Mouse (Mus musculus) heart, postnatal 14 days (tissue): Measurements from ENCODE around the gene Mettl9. TPM values are rescaled to one million over a fixed set of nuclear protein-coding genes. Genes with fewer than 3 reads are reported as not detected.
A peak's percentile ranks its signal among the peaks of the same experiment; 100 is the strongest.

ENCODE experiments used
- DNase-seq, 2 experiments: peaks; one replicate each; pipeline ENCODE4 v3.0.0; 2021 to 2022
- intact Hi-C: fragments of 180-260 bp; cut with DNase I; formaldehyde crosslinking; loops from one replicate; pipeline ENCODE4 v1.15.1; 2025
- total RNA-seq, 2 experiments: library from RNA; stranded (reverse); gene quantifications; 2 replicates each; pipeline ENCODE4 v1.2.3; 2021

Mettl9 gene
- total RNA-seq, 2 experiments from 2014 or later, result 78.8 to 94.3 TPM

DNA sequence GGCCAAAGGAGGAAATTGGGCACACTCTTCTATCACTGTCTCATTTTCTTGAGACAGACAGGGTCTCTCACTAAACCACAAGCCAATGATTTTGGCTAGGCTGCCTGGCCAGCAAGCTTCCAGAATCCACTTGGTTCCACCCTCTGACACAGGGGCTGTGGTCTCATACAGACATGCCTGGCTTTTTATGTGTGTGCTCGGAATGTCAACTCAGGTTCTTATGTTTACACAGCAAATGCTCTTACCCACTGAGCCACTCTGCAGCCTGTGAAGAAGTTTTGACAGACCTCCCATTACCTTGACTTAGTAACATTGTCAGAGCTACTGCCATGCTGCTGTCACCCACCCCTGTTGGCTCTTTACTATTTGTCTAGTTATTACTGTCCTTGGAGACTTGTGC lies 7.7 kb downstream of the Mettl9 start:
- DNase-seq, result no peak
- intact Hi-C loops, result no loop called here

GRCm38 (mm10) chr7:121043004-121043403 lies 8.8 kb downstream of the Mettl9 start:
- intact Hi-C loops, result no loop called here
- DNase-seq, result no peak

DNA sequence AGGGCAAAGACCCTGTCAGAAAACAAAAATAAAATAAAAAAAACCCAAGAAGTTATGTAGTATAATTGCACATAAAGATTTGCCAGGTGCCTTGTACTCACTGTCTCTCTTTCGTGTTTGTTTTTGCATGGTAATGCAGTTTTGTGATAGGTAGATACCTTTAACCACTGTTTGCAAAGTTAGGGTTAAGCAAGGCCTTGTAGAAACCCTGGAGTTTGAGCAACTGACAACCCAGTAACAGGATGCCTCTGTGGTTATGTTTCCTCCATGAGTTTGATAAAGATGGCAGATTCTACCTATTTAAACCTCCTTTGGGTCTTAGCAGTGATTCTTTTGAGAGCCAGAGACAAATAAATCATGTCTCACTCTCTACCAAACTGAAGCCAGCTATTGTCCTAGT lies 9.3 kb downstream of the Mettl9 start:
- DNase-seq, result no peak
- intact Hi-C loops, result no loop called here

GRCm38 (mm10) chr7:121044251-121044650 lies 10.0 kb downstream of the Mettl9 start:
- peak; percentile 20 to 32 for DNase-seq
- intact Hi-C loops, result no loop called here

DNA sequence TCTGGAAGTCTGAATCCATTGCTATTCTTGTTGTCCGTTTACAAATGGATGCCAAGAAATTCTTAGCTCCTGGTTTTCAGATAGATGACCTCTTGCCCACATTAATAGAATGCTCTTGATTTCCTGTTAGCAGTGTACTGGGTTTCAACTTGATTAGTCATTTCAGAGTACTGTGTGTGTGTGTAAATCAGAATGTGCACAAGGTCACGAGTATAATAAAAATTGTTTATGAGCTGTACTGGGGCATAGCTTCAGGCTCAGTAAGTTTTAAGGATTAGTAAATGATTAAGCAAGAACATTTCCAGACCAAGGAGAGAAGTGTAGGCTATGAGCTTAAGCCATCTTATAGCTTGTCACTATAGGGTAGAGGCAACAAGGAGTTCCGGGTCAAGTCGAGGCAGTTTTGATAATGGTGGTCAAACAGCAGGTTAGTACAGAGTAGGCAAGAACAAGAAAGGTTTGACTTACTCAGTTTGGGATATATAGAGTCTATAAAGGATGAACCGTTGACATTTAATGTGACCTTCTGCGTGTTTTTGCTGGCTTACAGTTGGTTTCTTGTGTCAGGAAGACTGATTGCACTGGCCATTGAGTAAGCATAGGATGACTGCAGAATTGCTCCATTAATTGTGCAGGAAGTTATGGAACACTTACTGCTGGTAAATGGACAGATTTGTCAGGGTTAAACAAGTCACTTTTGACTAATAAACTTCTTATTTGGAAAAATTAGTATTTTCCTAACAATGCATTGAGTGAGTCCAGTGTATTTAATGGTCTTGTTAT lies 11.6 kb downstream of the Mettl9 start:
- no peak for DNase-seq
- intact Hi-C loops, result no loop called here

DNA sequence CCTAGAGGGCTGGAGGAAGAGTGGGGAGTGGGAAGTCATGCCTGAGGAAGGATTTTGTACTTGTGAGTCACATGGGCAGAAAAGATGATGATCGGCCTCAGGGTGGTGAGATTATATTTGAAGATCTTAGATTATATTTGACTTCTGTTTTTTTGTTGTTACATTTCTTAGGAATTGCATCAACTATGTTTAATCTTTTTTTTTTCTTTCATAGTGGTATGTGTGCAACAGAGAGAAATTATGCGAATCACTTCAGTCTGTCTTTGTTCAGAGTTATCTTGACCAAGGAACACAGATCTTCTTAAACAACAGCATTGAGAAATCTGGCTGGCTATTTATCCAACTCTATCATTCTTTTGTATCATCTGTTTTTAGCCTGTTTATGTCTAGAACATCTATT lies 13.4 kb downstream of the Mettl9 start:
- intact Hi-C loops, result no loop called here
- no peak for DNase-seq

- intact Hi-C loops, result no loop called here
- DNase-seq, result no peak
These were observed 18.8 kb downstream of the Mettl9 start for GRCm38 (mm10) chr7:121053071-121053470.

DNA sequence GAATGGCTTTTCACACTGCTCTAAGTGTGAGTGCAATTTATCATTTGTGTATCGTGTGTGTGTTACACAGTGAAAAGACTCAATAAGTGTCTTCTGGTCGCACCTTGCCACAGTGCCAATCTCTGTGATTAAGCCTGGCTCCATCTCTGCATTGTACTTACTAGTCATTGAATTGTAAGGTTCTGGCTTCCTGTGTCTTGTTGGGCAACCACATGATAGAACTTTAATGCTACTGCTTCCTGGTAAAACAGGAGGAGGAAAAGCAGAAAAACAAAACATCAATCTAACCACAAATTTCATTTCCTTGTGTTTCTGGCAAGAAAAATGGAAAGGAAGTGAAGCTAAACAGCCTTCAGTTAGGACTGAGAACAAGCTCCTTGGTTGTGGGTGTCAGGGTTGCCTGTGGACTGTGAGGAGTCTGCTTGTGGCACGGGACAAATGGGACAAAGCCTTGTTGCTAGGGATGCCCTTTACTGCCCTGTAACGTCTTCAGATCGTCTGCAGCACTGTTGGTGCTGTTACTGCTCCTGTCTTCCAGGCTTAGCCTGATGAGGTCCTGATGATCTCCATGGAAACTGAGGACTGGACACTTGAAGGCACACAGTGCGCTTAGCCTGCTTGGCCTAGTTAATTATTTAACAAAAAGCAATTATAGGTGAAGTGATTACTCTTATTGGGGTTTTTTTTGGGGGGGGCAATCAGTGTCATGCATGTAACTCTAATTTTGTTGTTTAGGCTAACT lies 25.4 kb downstream of the Mettl9 start:
- intact Hi-C loops, result no loop called here
- no peak for DNase-seq

- DNase-seq, result peak in 1 of 2 experiments; percentile 42
- intact Hi-C loops, result loop anchor here (1.0 kb wide), 1 partner anchor 130 kb away; no protein-coding TSS in a partner anchor
These were observed 30.1 kb downstream of the Mettl9 start for GRCm38 (mm10) chr7:121064309-121064708.

GRCm38 (mm10) chr7:121071276-121071675 lies 37.0 kb downstream of the Mettl9 start:
- intact Hi-C loops, result loop anchor here (5.0 kb wide), 1 partner anchor 34 kb away; no protein-coding TSS in a partner anchor
- no peak for DNase-seq

DNA sequence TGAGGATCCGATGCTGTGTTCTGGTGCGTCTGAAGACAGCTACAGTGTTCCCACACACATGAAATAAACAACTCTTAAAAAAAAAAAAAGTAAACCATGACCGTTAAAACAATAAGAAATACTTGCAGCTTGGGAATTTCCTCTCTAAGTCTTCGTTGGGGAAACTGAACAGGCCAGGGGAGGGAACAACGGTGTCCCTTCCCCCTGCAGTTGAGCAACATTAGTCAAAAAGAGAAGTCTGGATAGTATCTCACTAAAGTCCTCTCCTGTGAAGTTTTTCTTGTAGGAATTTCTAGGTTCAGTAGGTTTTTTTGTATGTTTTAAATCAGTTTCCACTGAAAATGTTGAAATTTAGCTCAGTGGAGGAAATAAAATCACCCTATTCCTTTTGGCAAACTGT lies 38.3 kb downstream of the Mettl9 start:
- intact Hi-C loops, result loop anchor here (5.0 kb wide), 1 partner anchor 35 kb away; no protein-coding TSS in a partner anchor
- no peak for DNase-seq

DNA sequence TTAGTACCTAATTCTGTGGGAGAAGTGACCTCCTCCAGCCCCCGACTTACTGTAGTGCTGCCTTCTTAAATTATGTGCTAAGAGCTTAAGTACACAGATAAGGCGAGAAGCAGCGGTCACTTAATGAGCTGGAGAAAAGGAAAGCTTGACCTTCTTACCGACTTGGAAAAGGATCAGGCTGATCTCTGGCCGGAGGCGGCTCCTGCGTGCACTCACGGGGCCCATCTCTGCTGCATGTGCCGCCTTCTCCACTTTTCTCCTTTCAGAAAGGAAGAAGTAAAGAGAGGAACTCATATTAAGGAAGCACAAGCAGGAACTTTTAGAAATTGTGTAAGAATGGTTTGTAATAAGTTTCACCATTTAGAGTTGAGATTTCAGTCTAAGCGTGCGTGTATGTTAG lies 40.0 kb downstream of the Mettl9 start, which contains the start of gene Igsf6:
Igsf6 (minus strand) TSS at position 292 of the 400 bp plus-strand sequence.
- peak; percentile 33 to 44 for DNase-seq
- intact Hi-C loops, result loop anchor here (5.0 kb wide), 1 partner anchor 37 kb away; no protein-coding TSS in a partner anchor

GRCm38 (mm10) chr7:121074801-121075400 lies 40.7 kb downstream of the Mettl9 start:
- intact Hi-C loops, result loop anchor here (5.0 kb wide), 1 partner anchor 38 kb away; no protein-coding TSS in a partner anchor
- DNase-seq, result peak in 1 of 2 experiments; percentile 25

GRCm38 (mm10) chr7:121075416-121075815 lies 41.2 kb downstream of the Mettl9 start:
- no peak for DNase-seq
- intact Hi-C loops, result no loop called here

DNA sequence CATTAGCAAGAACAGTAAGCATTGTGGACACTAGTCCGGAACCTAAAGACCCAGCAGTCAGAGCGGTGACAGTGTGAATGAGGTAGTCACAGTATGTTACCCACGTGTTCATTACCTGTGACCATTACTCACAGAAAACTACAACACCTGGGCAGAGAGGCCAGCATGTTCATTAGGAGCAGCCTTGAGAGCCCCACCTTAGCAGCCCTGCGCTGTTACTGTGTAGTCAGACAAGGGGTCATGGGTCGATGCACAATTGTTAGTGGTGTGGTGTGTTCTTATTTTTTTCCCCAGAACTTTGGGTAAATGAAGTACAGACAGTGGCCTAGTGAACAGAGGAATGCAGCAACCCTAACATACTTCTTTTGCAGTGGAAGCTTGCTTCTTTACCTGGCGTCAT lies 43.1 kb downstream of the Mettl9 start:
- no peak for DNase-seq
- intact Hi-C loops, result loop anchor here (1.0 kb wide), 1 partner anchor 43 kb away; no protein-coding TSS in a partner anchor

- peak; percentile 67 to 83 for DNase-seq
- intact Hi-C loops, result loop anchor here (1.0 kb wide), 1 partner anchor 42 kb away; no protein-coding TSS in a partner anchor
These were observed 43.6 kb downstream of the Mettl9 start for GRCm38 (mm10) chr7:121077829-121078228.

GRCm38 (mm10) chr7:121081350-121081749 lies 47.1 kb downstream of the Mettl9 start, which contains the start of gene Otoa:
Gene Otoa, plus strand, starts transcription at chr7:121081650.
- no peak for DNase-seq
- intact Hi-C loops, result no loop called here

- intact Hi-C loops, result no loop called here
- DNase-seq, result no peak
These were observed 47.6 kb downstream of the Mettl9 start for GRCm38 (mm10) chr7:121081816-121082215.

- intact Hi-C loops, result no loop called here
- peak in 1 of 2 experiments; percentile 25 for DNase-seq
These were observed 48.8 kb downstream of the Mettl9 start for GRCm38 (mm10) chr7:121082949-121083513.

DNA sequence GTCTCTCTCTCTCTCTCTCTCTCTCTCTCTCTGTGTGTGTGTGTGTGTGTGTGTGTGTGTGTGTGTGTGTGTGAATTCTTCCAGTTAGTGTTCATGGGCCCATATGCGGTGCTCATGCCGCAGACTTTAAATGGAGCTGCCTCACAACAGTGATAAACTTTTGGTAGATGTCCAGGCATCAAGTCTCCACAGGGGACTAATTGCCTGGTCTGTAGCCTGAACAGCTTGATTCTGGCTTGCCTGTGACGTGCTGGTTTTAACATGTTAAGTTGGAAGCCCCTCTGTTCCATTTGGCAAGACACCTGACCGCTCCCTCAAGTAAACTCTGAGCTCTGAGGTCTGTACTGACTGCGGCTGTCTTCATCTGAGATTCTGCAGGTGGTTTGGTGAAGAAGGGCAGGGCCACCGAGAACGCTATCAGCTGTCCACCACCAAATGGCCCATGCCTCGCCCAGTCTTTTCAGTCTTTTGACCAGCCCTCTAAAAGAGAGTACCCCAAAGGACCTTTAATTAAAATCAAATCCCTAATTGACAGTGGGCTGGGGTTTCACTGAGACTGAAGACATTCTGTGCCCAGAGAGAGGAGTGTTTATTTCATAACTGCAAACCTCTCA lies 50.7 kb downstream of the Mettl9 start:
- intact Hi-C loops, result no loop called here

More for the DNA sequence above, 50.7 kb downstream of the Mettl9 start:
- DNase-seq, result peak in 1 of 2 experiments; percentile 16
